Mouse (Mus musculus) embryonic facial prominence, embryonic 11.5 days (tissue): ENCODE measurements around the gene Tmeff2. TPM values are rescaled to one million over a fixed set of nuclear protein-coding genes. Genes with fewer than 3 reads are reported as not detected.

ENCODE experiments used
- ATAC-seq: fragments of 200-750 bp; cut with Nextera tagmentation; replicated peaks from 2 replicates; pipeline ENCODE4 v1.8.0; 2017; ENCODE audit warnings: low read depth; ENCODE audit not compliant: insufficient number of reproducible peaks, low FRiP score, low TSS enrichment
- DNase-seq: peaks from one replicate; pipeline ENCODE4 v3.0.0-alpha.2; 2015; ENCODE audit warnings: low spot score
- H3K27ac ChIP-seq: fragments of 300-500 bp; sonication (generic); replicated peaks from 2 replicates; pipeline ENCODE4 v1.5.1; 2014; ENCODE audit warnings: mild to moderate bottlenecking, low read depth, low read length, control low read depth
- H3K27me3 ChIP-seq: fragments of 300-500 bp; sonication (generic); 2 replicates; pipeline ENCODE4 v1.6.1; 2014; ENCODE audit warnings: mild to moderate bottlenecking, low read length, moderate library complexity, mixed read lengths; ENCODE audit not compliant: control insufficient read depth, insufficient read depth
- H3K36me3 ChIP-seq: fragments of 300-500 bp; sonication (generic); replicated peaks from 2 replicates; pipeline ENCODE4 v1.6.1; 2014; ENCODE audit warnings: low read depth, mild to moderate bottlenecking, low read length, moderate library complexity, mixed read lengths; ENCODE audit not compliant: control insufficient read depth, insufficient read depth
- H3K4me1 ChIP-seq: fragments of 300-500 bp; sonication (generic); 2 replicates; pipeline ENCODE4 v1.6.1; 2014; ENCODE audit warnings: low read length, mixed read lengths; ENCODE audit not compliant: control insufficient read depth, insufficient read depth
- H3K4me2 ChIP-seq: fragments of 300-500 bp; sonication (generic); 2 replicates; pipeline ENCODE4 v1.6.1; 2014; ENCODE audit warnings: low read depth, mild to moderate bottlenecking, control low read depth, low read length, moderate library complexity
- H3K4me3 ChIP-seq: fragments of 300-500 bp; sonication (generic); 2 replicates; pipeline ENCODE4 v1.5.1; 2014; ENCODE audit warnings: low read depth, low read length, control low read depth
- H3K9ac ChIP-seq: fragments of 300-500 bp; sonication (generic); replicated peaks from 2 replicates; pipeline ENCODE4 v1.6.1; 2014; ENCODE audit warnings: mild to moderate bottlenecking, control low read depth, low read length
- H3K9me3 ChIP-seq: fragments of 300-500 bp; sonication (generic); replicated peaks from 2 replicates; pipeline ENCODE4 v1.6.1; 2016; ENCODE audit warnings: mild to moderate bottlenecking, low read length, inconsistent platforms, mixed read lengths; ENCODE audit not compliant: control insufficient read depth
- WGBS: fragments of 180-500 bp; shearing (Covaris S2); extraction: QIAGEN DNeasy Blood & Tissue Kit; methylation state at CpG from one replicate; pipeline ENCODE4 v1.1.7; 2014; 5-methylcytosine and 5-hydroxymethylcytosine counted together
- polyA plus RNA-seq: library from polyadenylated mRNA; unstranded; fragments of >200 nt; fragmentation: Nextera tagmentation; extraction: Ambion mirVana; gene quantifications from 2 replicates; pipeline ENCODE4 v1.2.1, GENCODE M21; 2014

Gene Tmeff2
- polyA plus RNA-seq, 1 experiment from 2014 or later = 8.6 TPM

GRCm38 (mm10) chr1:50994505-50994904 is 94.1 kb downstream of the Tmeff2 start:
- DNase-seq (no peak), ATAC-seq (no peak)
- Histone ChIP-seq H3K4me3 (no peak overlapping the region), H3K9me3 (no peaks in the 10 kb centered on the region), H3K36me3 (no peaks in the 10 kb centered on the region), H3K4me1 (no peaks in the 10 kb centered on the region), H3K27ac (no peak overlapping the region), H3K27me3 (no peaks in the 10 kb centered on the region), H3K9ac (no peak overlapping the region), H3K4me2 (no peak overlapping the region)
- WGBS = 98% methylated on average over 1 of the region's 1 CpGs

- Histone ChIP-seq H3K9me3 (no peaks in the 10 kb centered on the region), H3K4me1 (no peaks in the 10 kb centered on the region), H3K36me3 (no peaks in the 10 kb centered on the region), H3K27ac (no peak overlapping the region), H3K4me3 (no peak overlapping the region), H3K27me3 (no peaks in the 10 kb centered on the region), H3K4me2 (no peak overlapping the region), H3K9ac (no peak overlapping the region)
- ATAC-seq (no peak), DNase-seq (no peak)
- 80% methylated on average over 3 of the region's 3 CpGs for WGBS
Measured at GRCm38 (mm10) chr1:50999793-51000192, 99.3 kb downstream of the Tmeff2 start.

- H3K36me3 ChIP-seq = no peaks in the 10 kb centered on the region
- no peaks in the 10 kb centered on the region for H3K4me1 ChIP-seq
- ATAC-seq (no peak), DNase-seq (no peak)
- no peaks in the 10 kb centered on the region for H3K9me3 ChIP-seq
- WGBS = 76% methylated on average over 3 of the region's 3 CpGs
- no peak overlapping the region for H3K9ac ChIP-seq
- no peak overlapping the region for H3K4me3 ChIP-seq
- no peak overlapping the region for H3K27ac ChIP-seq
- no peaks in the 10 kb centered on the region for H3K27me3 ChIP-seq
- H3K4me2 ChIP-seq = no peak overlapping the region
Measured at GRCm38 (mm10) chr1:51008344-51008743, 107.9 kb downstream of the Tmeff2 start.

- ATAC-seq = no peak
- no peak for DNase-seq
- no peaks in the 10 kb centered on the region for H3K27me3 ChIP-seq
- no peak overlapping the region for H3K27ac ChIP-seq
- H3K36me3 ChIP-seq = no peaks in the 10 kb centered on the region
- 76% methylated on average over 5 of the region's 5 CpGs for WGBS
- H3K4me3 ChIP-seq = no peak overlapping the region
- H3K4me2 ChIP-seq = no peak overlapping the region
- H3K4me1 ChIP-seq = no peaks in the 10 kb centered on the region
- H3K9me3 ChIP-seq = no peaks in the 10 kb centered on the region
- H3K9ac ChIP-seq = no peak overlapping the region
Measured at GRCm38 (mm10) chr1:51040249-51040648, 139.8 kb downstream of the Tmeff2 start.

GRCm38 (mm10) chr1:51044810-51045209 is 144.4 kb downstream of the Tmeff2 start:
- Histone ChIP-seq H3K4me1 (no peaks in the 10 kb centered on the region), H3K27me3 (no peaks in the 10 kb centered on the region), H3K9ac (no peak overlapping the region), H3K36me3 (no peaks in the 10 kb centered on the region), H3K9me3 (no peaks in the 10 kb centered on the region), H3K4me3 (no peak overlapping the region), H3K4me2 (no peak overlapping the region), H3K27ac (no peak overlapping the region)
- DNase-seq (no peak), ATAC-seq (no peak)
- WGBS = 85% methylated on average over 7 of the region's 7 CpGs

GRCm38 (mm10) chr1:51064549-51064948 is 164.1 kb downstream of the Tmeff2 start:
- DNase-seq (no peak), ATAC-seq (no peak)
- Histone ChIP-seq H3K9me3 (no peaks in the 10 kb centered on the region), H3K4me1 (no peaks in the 10 kb centered on the region), H3K27me3 (no peaks in the 10 kb centered on the region), H3K9ac (no peak overlapping the region), H3K36me3 (no peaks in the 10 kb centered on the region), H3K4me3 (no peak overlapping the region), H3K4me2 (no peak overlapping the region), H3K27ac (no peak overlapping the region)

GRCm38 (mm10) chr1:51065652-51066051 is 165.2 kb downstream of the Tmeff2 start:
- H3K4me3 ChIP-seq = no peak overlapping the region
- H3K27ac ChIP-seq = no peak overlapping the region
- H3K9me3 ChIP-seq = no peaks in the 10 kb centered on the region
- H3K4me2 ChIP-seq = no peak overlapping the region
- no peak for ATAC-seq
- H3K4me1 ChIP-seq = no peaks in the 10 kb centered on the region
- 86% methylated on average over 2 of the region's 2 CpGs for WGBS
- H3K27me3 ChIP-seq = no peaks in the 10 kb centered on the region
- no peak overlapping the region for H3K9ac ChIP-seq
- no peaks in the 10 kb centered on the region for H3K36me3 ChIP-seq
- no peak for DNase-seq

- Histone ChIP-seq H3K27me3 (no peaks in the 10 kb centered on the region), H3K4me3 (no peak overlapping the region), H3K4me1 (no peaks in the 10 kb centered on the region), H3K36me3 (no peaks in the 10 kb centered on the region), H3K9ac (no peak overlapping the region), H3K9me3 (no peaks in the 10 kb centered on the region), H3K4me2 (no peak overlapping the region), H3K27ac (no peak overlapping the region)
- no peak for DNase-seq
- whole genome bisulfite sequencing = 85% methylated on average over 3 of the region's 3 CpGs
- no peak for ATAC-seq
Measured at GRCm38 (mm10) chr1:51068814-51069213, 168.4 kb downstream of the Tmeff2 start.
